Mouse (Mus musculus) CH12.LX (cell line): ENCODE results near the gene Sfxn5.

Experiments used
- CHD1 ChIP-seq: IDR thresholded peaks from 2 replicates; pipeline ENCODE4 v1.6.1; 2012; ENCODE audit warnings: low read depth, low read length, improper control_type of control experiment, inconsistent platforms
- CTCF ChIP-seq, 2 experiments: IDR thresholded peaks in 1 of 2; conservative IDR thresholded peaks in 1 of 2; 2 replicates each; pipeline ENCODE4 v1.5.1; 2011 to 2012; ENCODE audit warnings: low read depth in 2 of 2, low read length in 2 of 2, improper control_type of control experiment in 1 of 2, inconsistent platforms in 1 of 2, mild to moderate bottlenecking in 1 of 2, moderate library complexity in 1 of 2
- E2F4 ChIP-seq: IDR thresholded peaks from 2 replicates; pipeline ENCODE4 v1.6.1; 2011; ENCODE audit warnings: low read depth, low read length, improper control_type of control experiment; ENCODE audit not compliant: insufficient replicate concordance
- MEF2A ChIP-seq: IDR thresholded peaks from 2 replicates; pipeline ENCODE4 v1.6.1; 2014; ENCODE audit warnings: low read depth, mild to moderate bottlenecking, inconsistent platforms, low read length, improper control_type of control experiment, borderline replicate concordance
- USF1 ChIP-seq: IDR thresholded peaks from 2 replicates; pipeline ENCODE4 v1.6.1; 2014; ENCODE audit warnings: low read depth, mild to moderate bottlenecking, inconsistent platforms, low read length, improper control_type of control experiment

DNA sequence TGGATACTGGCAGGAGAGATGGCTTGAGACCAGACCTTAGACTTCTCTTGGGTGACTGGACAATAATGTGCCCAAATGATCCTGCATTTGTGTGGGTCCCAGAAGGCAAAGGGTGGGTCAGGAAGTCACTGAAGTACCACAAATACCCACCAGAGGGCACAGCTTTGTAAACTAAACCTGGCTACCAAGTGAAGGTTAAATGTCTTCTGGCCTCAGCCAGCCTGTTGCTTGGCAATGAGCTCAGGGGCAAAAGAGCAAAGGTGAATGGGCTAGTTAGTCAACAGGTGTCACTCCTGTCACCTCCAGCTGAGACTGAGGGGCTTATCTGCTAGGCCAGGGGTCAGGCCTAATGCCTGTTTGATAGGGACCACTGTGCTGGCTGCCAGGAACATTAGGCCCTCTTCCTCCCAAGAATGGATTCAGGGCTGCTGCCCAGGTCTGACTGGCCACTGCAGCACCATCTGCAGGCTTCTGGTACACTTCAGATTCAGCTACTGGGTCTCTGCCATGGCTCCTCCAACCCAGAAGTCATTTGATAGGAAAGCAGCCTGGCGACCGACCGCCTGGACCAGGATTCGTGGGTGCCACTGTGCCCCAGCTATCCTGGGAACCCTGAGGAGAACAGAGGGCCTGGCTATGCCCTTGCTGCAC is 70.2 kb downstream of the Sfxn5 start:
- no peak for TF ChIP-seq MEF2A
- no peak for TF ChIP-seq E2F4
- no peak for TF ChIP-seq USF1
- peak; percentile 67 to 71 for TF ChIP-seq CTCF (conservative IDR thresholded peaks at IDR 0.05 in 1 of 2, IDR thresholded peaks at IDR 0.05 in 1 of 2; ENCODE audit: low read depth in 2 of 2, low read length in 2 of 2)
- TF ChIP-seq CHD1, result no peak
